Mouse (Mus musculus): Measurements from ENCODE around the gene Cdk11b.

GRCm38 (mm10) chr4:155605132-155605531 is 19.5 kb upstream of the Cdk11b start:
- no peak for TF ChIP-seq CTCF (IDR thresholded peaks at IDR 0.05; ENCODE audit: control insufficient read depth, insufficient read depth, insufficient read length)
- TF ChIP-seq CEBPB (IDR thresholded peaks at IDR 0.05; ENCODE audit: low read depth), result no peak
